Mouse (Mus musculus) A20 (cell line): ENCODE data around the gene Wscd2.

Experiments
- DNase-seq: peaks from one replicate; pipeline ENCODE4 v3.0.0-alpha.2; 2011; ENCODE audit warnings: low read depth, low spot score

Wscd2 gene

DNA sequence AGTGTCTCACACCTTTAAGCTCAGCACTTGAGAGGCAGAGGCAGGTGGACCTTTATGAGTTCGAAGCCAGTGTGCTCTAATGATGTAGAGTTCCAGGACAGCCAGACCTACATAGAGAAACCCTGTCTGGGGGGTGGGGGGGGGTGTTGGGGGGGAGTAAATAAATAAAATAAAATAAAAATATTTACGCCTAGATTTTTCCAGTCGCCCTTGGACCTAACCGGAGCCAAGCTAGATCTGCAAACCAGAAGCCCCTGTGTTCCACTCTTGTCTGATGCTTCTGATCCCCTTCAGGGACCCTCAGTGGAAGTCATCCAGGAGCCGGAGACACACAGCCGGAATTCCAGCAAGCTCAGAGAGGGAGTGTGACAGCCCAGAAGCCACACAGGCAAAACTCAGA is at the start of gene Wscd2:
Gene Wscd2 (plus strand): TSS at position 301 of the 400 bp plus-strand sequence.
- no peak for DNase-seq

DNA sequence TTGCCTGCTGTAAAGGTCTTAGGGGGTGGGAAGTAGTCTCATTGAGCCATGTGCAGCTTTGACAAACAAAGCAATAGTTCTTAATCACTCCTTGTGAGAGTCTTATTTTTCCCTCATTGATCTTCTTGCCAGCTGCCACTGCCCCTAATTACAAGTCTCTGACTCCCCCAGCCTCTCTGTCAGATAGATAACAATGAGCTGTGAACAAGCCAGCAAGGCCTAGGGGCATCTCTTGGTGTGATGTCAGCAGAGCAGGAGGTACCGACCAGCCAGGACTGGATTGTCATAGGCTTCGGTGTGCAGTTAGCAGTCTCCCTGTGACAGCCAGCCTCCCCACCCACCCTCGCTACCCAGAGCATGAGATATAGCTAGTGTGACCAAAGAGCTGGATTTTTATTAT is 48.0 kb upstream of the Wscd2 start:
- DNase-seq, result no peak

- DNase-seq, result no peak
Measured at GRCm38 (mm10) chr5:113448023-113448734, 42.0 kb upstream of the Wscd2 start.

GRCm38 (mm10) chr5:113449336-113449735 is 40.8 kb upstream of the Wscd2 start:
- no peak for DNase-seq

- no peak for DNase-seq
Measured at GRCm38 (mm10) chr5:113452691-113453090, 37.4 kb upstream of the Wscd2 start.

DNA sequence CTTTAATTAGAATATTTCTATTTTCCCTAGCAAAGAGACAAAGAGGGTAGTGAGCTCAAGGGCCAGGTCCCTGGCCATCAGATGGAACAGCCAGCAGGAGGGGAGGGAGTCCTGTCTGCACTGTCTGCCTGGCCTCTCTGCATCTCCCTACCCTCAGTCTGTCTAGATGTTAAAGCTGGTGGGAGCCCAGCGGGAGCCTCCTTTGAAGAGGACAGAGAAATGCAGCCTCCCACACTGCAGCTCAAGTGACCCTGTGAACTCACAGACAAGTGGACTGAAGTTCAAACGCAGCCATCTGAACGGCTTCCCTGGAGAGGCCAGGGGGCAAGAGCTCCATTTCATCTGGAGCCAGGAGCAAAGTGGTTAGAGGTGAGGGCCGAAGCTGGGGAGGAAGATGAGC is 36.8 kb upstream of the Wscd2 start:
- no peak for DNase-seq

DNA sequence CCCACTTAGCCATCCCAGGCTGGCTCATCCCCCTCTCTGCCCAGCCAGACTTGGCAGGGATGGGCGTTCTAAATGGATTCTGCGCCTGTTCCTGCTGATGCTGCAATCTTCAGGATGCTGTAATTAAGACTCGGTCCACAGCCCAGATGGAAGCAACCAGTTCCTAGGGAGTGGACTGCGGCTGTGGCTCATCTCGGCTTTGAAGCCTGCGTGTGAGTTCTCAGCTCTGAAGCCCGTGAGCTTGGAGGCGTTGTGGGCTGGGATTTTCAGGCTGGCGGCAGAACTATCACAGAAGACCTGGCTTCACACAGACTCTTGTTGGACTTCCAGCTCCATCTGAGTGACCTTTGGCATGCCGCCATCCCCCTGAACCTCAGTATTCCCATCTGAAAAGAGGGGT is 34.1 kb upstream of the Wscd2 start:
- DNase-seq, result no peak

DNA sequence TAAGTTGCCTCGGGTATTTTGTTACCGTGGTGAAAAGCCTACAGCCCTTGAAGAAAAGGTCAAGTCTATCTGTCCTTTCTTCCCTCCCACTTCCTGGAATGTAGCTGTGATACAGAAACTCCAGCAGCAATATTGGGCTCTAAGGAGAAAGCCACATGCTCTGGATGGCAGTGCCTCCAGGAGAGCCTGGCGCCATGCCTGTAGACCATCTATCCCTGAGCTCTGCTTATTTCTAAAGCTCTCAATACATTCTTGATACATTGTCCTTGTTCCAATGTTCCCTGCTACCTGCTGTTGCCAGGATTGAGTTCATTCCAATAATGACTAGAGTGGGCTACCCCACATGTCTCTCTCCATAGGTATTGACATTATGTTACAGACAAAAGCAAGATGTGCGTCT is 33.4 kb upstream of the Wscd2 start:
- DNase-seq, result no peak

DNA sequence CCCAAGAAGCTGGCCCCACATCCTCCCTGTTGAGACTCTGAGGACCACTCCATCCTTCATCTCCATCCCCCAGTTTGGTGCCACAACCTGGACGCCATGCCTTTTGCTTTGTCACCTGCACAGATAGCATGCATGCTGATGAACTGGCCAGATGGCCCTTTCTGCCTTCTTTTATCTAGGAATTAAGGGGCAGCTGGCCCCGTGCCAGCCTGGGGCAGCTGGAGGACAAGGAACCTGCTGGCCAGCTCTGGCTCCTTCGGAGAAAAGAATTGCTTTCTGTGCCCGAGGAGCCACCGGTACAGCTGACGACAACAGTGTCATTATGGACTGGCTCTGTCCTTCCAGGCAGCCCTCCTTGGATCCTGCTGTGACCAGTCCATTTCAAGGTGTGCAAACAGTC is 32.9 kb upstream of the Wscd2 start:
- DNase-seq, result no peak

GRCm38 (mm10) chr5:113459942-113460341 is 30.2 kb upstream of the Wscd2 start:
- no peak for DNase-seq

- DNase-seq, result no peak
Measured at GRCm38 (mm10) chr5:113461582-113461981, 28.6 kb upstream of the Wscd2 start.

DNA sequence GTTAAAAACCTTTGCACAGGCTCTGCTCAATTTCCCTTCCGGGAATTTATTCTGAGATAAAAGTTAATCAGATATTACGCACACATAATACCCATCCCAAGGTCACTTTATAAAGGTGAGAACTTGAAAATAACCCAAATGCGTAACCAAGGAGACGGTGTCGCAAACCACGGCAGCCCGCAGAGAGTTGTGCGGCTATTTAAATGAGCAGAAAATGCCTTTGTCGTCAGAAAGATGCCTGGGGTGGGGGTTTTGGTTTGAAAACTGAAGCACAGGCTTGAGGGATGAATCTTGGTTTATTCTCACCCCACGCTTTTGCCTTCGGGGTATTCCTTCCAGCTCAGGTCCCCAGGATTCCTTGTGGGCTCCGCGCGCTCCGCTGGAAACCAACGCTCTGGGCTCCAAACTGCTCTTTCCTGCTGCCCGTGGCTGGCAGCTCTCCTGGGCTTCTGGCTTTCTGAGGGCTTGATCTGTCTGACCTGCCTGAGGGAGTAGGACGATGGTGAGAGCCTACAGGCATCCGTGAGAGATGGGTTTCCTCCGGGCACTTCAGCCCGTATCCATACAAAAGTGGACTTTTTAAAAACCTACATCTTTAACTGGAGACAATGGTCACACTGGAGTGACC is 28.0 kb upstream of the Wscd2 start:
- DNase-seq, result no peak

DNA sequence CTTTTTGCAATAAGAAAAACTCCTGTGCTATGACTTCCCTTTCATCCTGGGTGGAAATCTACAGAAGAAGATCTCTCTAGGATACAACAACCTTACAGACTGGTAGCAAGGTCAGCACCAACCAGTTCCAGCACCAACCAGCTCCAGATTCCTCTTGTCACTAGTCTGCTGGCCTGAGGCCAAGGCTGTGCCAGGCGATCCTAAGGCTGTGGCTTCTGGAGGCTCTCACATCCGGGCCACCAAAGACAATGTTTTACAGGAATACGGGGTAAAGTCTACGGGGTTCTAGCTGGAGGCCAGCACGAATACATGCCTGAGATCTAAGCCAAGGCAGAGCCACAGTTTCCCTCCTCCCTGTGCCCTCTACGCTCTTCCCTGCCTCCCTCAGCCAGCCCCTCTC is 25.4 kb upstream of the Wscd2 start:
- no peak for DNase-seq

DNA sequence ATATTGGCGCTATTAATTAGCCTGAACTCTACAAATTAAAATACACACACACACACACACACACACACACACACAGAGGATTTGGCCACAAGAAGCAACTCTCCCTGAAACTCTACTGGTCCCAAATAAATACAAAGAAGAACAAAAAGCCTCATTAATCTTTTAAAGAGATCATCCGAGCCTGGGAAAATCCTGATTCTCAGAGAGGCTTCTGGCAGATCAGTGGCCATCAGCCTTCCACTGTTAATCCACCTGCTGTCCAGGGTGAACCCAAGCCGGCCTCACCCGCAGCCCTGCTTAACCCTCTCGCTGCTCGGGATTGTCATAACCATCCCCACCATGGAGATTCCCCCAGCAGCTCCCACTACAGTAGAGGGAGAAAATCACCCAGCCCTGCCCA is 23.6 kb upstream of the Wscd2 start:
- no peak for DNase-seq

GRCm38 (mm10) chr5:113467072-113467471 is 23.1 kb upstream of the Wscd2 start:
- no peak for DNase-seq

DNA sequence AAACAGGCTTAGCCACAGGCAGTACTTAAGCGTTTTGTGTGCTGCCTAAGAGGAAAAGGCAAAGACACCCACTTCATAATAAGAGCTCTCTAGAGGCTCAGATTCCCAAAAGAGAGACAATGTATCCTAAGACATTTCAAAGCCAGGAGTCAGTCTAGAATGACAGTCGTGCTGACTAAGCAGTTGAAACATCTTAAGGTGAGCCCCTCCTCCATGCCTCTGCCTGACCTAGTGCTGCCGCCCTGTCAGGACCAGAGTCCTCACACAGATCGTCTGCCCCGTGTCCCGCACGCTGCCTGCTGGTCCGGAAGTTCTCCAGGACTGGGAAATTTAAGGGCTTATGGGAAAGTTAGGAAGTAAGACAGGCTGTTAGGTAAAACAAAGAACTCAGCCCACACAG is 22.4 kb upstream of the Wscd2 start:
- no peak for DNase-seq

DNA sequence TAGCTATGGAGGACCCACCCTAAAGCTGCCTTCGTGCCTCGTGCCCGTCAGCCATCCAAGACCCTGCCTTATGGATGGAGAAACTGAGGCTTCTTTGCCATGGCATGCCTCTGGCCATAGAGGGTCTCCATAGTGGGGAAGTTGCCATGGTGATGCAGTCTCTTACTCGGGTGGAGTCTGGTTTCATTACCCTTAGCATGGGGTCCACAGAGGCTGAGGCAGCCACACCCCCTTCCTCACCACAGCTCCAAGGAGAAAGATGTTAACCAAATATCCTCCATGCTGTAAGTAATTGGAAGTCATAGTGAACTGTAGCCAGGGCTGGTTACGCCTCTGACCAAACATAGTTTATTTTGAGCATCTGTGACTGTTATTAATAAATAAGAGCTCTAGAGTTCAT is 21.5 kb upstream of the Wscd2 start:
- DNase-seq, result no peak

GRCm38 (mm10) chr5:113469231-113469630 is 20.9 kb upstream of the Wscd2 start:
- no peak for DNase-seq

DNA sequence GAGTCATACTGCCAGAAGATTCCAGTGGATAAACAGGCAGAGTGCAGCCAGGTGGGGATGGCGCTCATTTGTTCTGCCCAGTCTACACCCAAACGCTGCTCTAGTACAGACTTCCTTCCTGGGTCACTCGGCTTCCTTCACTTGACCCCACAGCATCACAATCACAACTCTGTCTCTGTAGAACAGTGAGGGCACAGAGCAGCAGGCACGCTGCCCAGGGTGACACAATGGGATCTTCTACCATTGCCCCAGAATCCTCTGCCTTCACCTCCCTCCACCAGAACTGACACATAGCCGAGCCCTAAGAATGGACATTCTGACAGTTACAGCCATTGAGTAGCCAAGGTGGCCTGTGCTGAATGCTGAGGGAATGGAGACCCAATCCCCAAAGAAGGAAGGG is 20.3 kb upstream of the Wscd2 start:
- DNase-seq, result no peak

GRCm38 (mm10) chr5:113471417-113471816 is 18.7 kb upstream of the Wscd2 start:
- DNase-seq, result peak; percentile 1

GRCm38 (mm10) chr5:113472339-113472738 is 17.8 kb upstream of the Wscd2 start:
- no peak for DNase-seq

DNA sequence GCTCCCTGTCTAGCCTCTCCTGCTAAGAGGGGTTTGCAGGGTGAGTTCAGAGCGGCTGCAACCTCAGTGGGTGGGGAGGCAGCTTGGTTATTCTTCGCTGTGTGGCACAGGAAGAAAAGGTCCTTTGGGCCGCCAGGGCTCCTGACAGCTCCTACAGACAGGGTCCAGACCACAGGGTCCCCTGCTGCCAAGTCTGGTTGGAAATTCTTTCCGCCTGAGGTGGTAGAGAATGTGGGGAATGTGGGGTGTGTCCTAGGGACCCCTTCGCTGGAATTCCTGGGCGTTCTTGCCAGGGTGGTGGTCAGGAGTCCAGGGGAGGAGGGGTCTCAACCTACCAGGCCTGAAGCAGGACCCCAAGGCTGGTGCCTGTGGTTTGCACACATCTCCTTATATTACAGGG is 13.3 kb upstream of the Wscd2 start:
- no peak for DNase-seq

- DNase-seq, result no peak
Measured at GRCm38 (mm10) chr5:113479075-113479474, 11.1 kb upstream of the Wscd2 start.

DNA sequence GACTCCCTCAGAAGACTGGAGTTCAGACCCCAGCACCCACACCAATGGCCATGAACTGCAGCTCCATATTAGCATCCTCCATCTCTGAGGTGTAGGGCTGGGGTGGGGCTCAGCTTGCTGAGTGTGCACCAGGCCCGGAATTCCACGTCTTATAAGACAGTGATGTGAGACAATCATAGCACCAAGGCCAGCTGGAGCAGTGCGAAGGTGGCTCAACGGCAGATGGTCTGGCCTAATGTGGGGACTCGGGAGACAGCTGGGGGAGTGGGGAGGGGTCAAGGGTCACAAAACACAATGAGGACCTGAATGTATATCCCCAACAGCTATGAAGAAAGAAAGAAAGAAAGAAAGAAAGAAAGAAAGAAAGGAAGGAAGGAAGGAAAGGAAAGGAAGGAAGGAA is 9.7 kb upstream of the Wscd2 start:
- no peak for DNase-seq
